Mouse (Mus musculus): ENCODE measurements at regions not wholly inside any gene's neighbourhood (a gene's known extent, or its start where the extent isn't known, plus 50 kb on each side); places are given as distances from the start of the nearest gene placed in this dataset.

GRCm38 (mm10) chr14:48330965-48331622, 114.8 kb upstream of the Tmem260 start:
- H3K27me3 ChIP-seq (replicated peaks): peaks cover 6% of the 10 kb centered on the region; the same call in 1 of the 2 replicates
- peak overlapping the region; percentile 39 for H3K4me2 ChIP-seq
- H3K9me3 ChIP-seq (replicated peaks): no peaks in the 10 kb centered on the region
- H3K36me3 ChIP-seq: no peaks in the 10 kb centered on the region
- H3K9ac ChIP-seq (replicated peaks): no peak overlapping the region
- 0 out of 2 replicates have a peak overlapping the region, but pooled peaks have one; percentile 33 for H3K27ac ChIP-seq (replicated peaks)
- H3K4me3 ChIP-seq (replicated peaks): no peak overlapping the region
- peak; percentile 65 for ATAC-seq (ENCODE audit: low FRiP score)
- peaks cover 31% of the 10 kb centered on the region for H3K4me1 ChIP-seq
- 4% methylated on average over 4 of the region's 4 CpGs for WGBS

DNA sequence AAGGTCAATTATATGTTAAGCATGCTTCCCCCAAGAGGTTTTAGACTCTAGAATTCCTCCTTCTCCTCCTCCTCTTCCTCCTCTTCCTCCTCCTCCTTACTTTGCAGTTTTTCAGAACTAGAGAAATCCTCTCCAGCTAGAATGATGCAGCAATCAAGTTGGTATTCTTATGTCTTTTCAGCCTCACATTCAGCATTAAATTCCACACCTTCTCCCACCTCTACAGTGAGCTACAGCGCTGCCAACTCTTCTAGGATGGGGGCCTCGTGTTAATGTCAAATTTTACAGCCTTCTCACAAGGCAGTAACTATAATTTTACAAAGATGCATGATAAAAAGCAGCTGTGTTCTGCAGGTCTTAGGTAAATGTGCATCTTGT, 114.3 kb upstream of the Tmem260 start:
- Histone ChIP-seq H3K27ac (replicated peaks) (0 out of 2 replicates have a peak overlapping the region, but pooled peaks have one; percentile 33), H3K27me3 (replicated peaks) (peaks cover 6% of the 10 kb centered on the region; the same call in 1 of the 2 replicates), H3K4me1 (peaks cover 31% of the 10 kb centered on the region), H3K4me2 (no peak overlapping the region), H3K9ac (replicated peaks) (no peak overlapping the region), H3K9me3 (replicated peaks) (no peaks in the 10 kb centered on the region), H3K4me3 (replicated peaks) (no peak overlapping the region), H3K36me3 (no peaks in the 10 kb centered on the region)
- no peak for ATAC-seq (ENCODE audit: low FRiP score)
- 62% methylated on average over 2 of the region's 2 CpGs for WGBS

GRCm38 (mm10) chr14:48332193-48332592, 113.7 kb upstream of the Tmem260 start:
- Histone ChIP-seq H3K36me3 (no peaks in the 10 kb centered on the region), H3K4me3 (replicated peaks) (no peak overlapping the region), H3K4me2 (no peak overlapping the region), H3K27ac (replicated peaks) (0 out of 2 replicates have a peak overlapping the region, but pooled peaks have one; percentile 15), H3K9me3 (replicated peaks) (no peaks in the 10 kb centered on the region), H3K27me3 (replicated peaks) (peaks cover 6% of the 10 kb centered on the region; the same call in 1 of the 2 replicates), H3K4me1 (peaks cover 31% of the 10 kb centered on the region), H3K9ac (replicated peaks) (no peak overlapping the region)
- ATAC-seq (ENCODE audit: low FRiP score): no peak
- WGBS: 64% methylated on average over 2 of the region's 2 CpGs

- 54% methylated on average over 4 of the region's 4 CpGs for WGBS
- H3K27ac ChIP-seq (replicated peaks): no peak overlapping the region
- H3K4me1 ChIP-seq: peaks cover 31% of the 10 kb centered on the region
- no peak overlapping the region for H3K9ac ChIP-seq (replicated peaks)
- H3K9me3 ChIP-seq (replicated peaks): no peaks in the 10 kb centered on the region
- H3K27me3 ChIP-seq (replicated peaks): peaks cover 6% of the 10 kb centered on the region; the same call in 1 of the 2 replicates
- H3K36me3 ChIP-seq: no peaks in the 10 kb centered on the region
- no peak overlapping the region for H3K4me2 ChIP-seq
- no peak overlapping the region for H3K4me3 ChIP-seq (replicated peaks)
- ATAC-seq (ENCODE audit: low FRiP score): no peak
Observed at GRCm38 (mm10) chr14:48332660-48333059, 113.3 kb upstream of the Tmem260 start.

DNA sequence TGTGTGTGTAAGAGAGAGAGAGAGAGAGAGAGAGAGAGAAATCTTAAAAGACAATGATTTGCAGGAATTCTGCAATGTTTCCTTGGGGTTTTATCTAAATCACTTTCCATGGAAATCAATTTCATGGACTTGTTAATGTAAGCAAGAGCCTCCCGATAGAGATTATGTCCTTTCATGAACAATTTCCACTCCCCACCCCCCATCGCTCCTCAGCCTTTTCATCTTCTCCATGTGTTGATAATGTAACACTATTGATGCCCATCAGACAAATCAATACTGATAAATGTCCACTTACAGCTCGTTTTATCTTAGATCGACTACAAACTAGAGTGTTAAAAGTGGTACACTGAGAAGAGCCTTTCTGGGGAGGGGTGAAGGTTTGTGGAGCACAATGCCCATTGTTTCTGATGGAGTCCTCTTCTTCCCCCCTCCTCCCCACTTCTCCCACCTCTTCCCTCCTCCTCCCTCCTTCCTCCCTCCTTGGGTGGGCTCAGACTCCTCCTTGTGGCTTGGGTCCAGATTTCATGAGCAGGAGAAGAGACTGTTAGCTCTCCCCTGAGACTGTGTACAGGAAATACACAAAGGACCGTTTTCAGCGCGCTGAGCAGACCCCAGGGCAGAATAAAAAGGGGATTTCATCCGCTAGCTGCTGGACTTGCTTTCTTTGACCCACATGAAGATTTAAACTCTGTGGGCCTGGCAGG, 111.7 kb upstream of the Tmem260 start:
- no peaks in the 10 kb centered on the region for H3K36me3 ChIP-seq
- no peak overlapping the region for H3K9ac ChIP-seq (replicated peaks)
- no peak overlapping the region for H3K4me3 ChIP-seq (replicated peaks)
- no peak for ATAC-seq (ENCODE audit: low FRiP score)
- no peak overlapping the region for H3K4me2 ChIP-seq
- peaks cover 31% of the 10 kb centered on the region for H3K4me1 ChIP-seq
- H3K27me3 ChIP-seq (replicated peaks): peaks cover 6% of the 10 kb centered on the region; the same call in 1 of the 2 replicates
- no peak overlapping the region for H3K27ac ChIP-seq (replicated peaks)
- no peaks in the 10 kb centered on the region for H3K9me3 ChIP-seq (replicated peaks)
- 17% methylated on average over 8 of the region's 8 CpGs for WGBS

GRCm38 (mm10) chr14:48339434-48339833, 106.5 kb upstream of the Tmem260 start:
- Histone ChIP-seq H3K4me2 (no peak overlapping the region), H3K27ac (replicated peaks) (no peak overlapping the region), H3K27me3 (replicated peaks) (no peaks in the 10 kb centered on the region), H3K9ac (replicated peaks) (no peak overlapping the region), H3K36me3 (no peaks in the 10 kb centered on the region), H3K4me1 (peaks cover 2% of the 10 kb centered on the region), H3K4me3 (replicated peaks) (no peak overlapping the region), H3K9me3 (replicated peaks) (no peaks in the 10 kb centered on the region)
- no peak for ATAC-seq (ENCODE audit: low FRiP score)
- 81% methylated on average over 4 of the region's 4 CpGs for WGBS

- H3K36me3 ChIP-seq: no peaks in the 10 kb centered on the region
- no peak overlapping the region for H3K9ac ChIP-seq (replicated peaks)
- no peak overlapping the region for H3K4me2 ChIP-seq
- H3K27ac ChIP-seq (replicated peaks): no peak overlapping the region
- H3K4me1 ChIP-seq: no peaks in the 10 kb centered on the region
- no peak for ATAC-seq (ENCODE audit: low FRiP score)
- WGBS: 70% methylated on average over 7 of the region's 7 CpGs
- no peaks in the 10 kb centered on the region for H3K9me3 ChIP-seq (replicated peaks)
- no peak overlapping the region for H3K4me3 ChIP-seq (replicated peaks)
- H3K27me3 ChIP-seq (replicated peaks): no peaks in the 10 kb centered on the region
Observed at GRCm38 (mm10) chr14:48342944-48343343, 103.0 kb upstream of the Tmem260 start.

DNA sequence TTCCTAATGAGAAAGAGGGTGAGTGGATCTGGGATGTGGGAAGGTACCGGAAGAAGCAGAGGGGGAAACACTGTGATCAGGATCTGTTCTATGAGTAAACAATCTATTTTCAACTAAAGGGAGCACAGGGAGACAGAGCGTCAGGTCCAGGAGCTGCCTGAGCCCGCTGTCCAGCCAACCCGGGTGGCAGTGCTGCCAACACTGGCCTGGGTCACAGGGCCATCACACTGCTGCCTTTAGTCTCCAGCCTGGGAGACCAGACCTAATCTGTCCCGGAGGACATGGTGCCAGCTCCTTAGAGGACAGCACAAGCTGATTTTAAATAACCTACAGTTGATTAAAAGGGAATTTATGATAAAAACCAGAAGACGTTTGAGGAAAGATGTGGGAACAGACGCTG, 100.0 kb upstream of the Tmem260 start:
- no peak overlapping the region for H3K4me3 ChIP-seq (replicated peaks)
- no peaks in the 10 kb centered on the region for H3K36me3 ChIP-seq
- no peaks in the 10 kb centered on the region for H3K9me3 ChIP-seq (replicated peaks)
- no peaks in the 10 kb centered on the region for H3K27me3 ChIP-seq (replicated peaks)
- no peak overlapping the region for H3K4me2 ChIP-seq
- peaks cover 8% of the 10 kb centered on the region for H3K4me1 ChIP-seq
- H3K27ac ChIP-seq (replicated peaks): no peak overlapping the region
- ATAC-seq (ENCODE audit: low FRiP score): no peak
- no peak overlapping the region for H3K9ac ChIP-seq (replicated peaks)
- WGBS: 78% methylated on average over 7 of the region's 7 CpGs

GRCm38 (mm10) chr14:48349392-48350044, 96.4 kb upstream of the Tmem260 start:
- no peaks in the 10 kb centered on the region for H3K36me3 ChIP-seq
- peaks cover 8% of the 10 kb centered on the region for H3K4me1 ChIP-seq
- ATAC-seq (ENCODE audit: low FRiP score): peak; percentile 29; the same call in 1 of the 2 replicates
- H3K4me3 ChIP-seq (replicated peaks): no peak overlapping the region
- no peak overlapping the region for H3K9ac ChIP-seq (replicated peaks)
- no peaks in the 10 kb centered on the region for H3K9me3 ChIP-seq (replicated peaks)
- WGBS: 30% methylated on average over 9 of the region's 9 CpGs
- peak overlapping the region; percentile 30; the same call in 1 of the 2 replicates for H3K4me2 ChIP-seq
- H3K27me3 ChIP-seq (replicated peaks): no peaks in the 10 kb centered on the region
- H3K27ac ChIP-seq (replicated peaks): no peak overlapping the region

DNA sequence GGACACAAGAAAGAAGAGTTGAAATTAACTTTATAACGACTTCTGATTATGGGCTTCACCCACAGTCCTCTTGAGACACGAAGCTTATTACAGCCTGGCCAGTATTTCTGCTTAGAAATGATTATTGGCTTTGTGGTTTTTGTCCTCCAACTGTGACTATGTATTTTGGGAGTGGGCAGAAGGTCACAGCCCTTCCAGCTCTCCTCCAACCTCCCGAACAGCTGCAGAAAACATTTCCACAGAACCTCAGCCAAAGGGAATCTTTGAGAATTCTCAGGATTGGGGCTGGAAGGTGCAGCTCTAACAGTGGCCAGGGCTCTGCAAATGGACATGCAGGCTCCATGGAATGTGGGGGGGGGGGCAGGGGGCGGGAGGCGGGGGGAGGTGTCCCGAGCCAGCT, 94.3 kb upstream of the Tmem260 start:
- Histone ChIP-seq H3K4me1 (peaks cover 8% of the 10 kb centered on the region), H3K9ac (replicated peaks) (no peak overlapping the region), H3K9me3 (replicated peaks) (no peaks in the 10 kb centered on the region), H3K4me3 (replicated peaks) (no peak overlapping the region), H3K36me3 (no peaks in the 10 kb centered on the region), H3K4me2 (no peak overlapping the region), H3K27me3 (replicated peaks) (no peaks in the 10 kb centered on the region; the same call in 1 of the 2 replicates), H3K27ac (replicated peaks) (no peak overlapping the region)
- ATAC-seq (ENCODE audit: low FRiP score): no peak
- 77% methylated on average over 6 of the region's 6 CpGs for WGBS

GRCm38 (mm10) chr14:48352825-48353224, 93.1 kb upstream of the Tmem260 start:
- no peaks in the 10 kb centered on the region for H3K9me3 ChIP-seq (replicated peaks)
- H3K36me3 ChIP-seq: no peaks in the 10 kb centered on the region
- no peak overlapping the region for H3K9ac ChIP-seq (replicated peaks)
- H3K4me1 ChIP-seq: peaks cover 8% of the 10 kb centered on the region
- H3K4me2 ChIP-seq: no peak overlapping the region
- H3K27ac ChIP-seq (replicated peaks): no peak overlapping the region
- H3K27me3 ChIP-seq (replicated peaks): no peaks in the 10 kb centered on the region; the same call in 1 of the 2 replicates
- no peak for ATAC-seq (ENCODE audit: low FRiP score)
- no peak overlapping the region for H3K4me3 ChIP-seq (replicated peaks)
